Mouse (Mus musculus) cerebellum, adult 2 months (tissue): ENCODE results near the gene Magi2.

Source experiments
- CTCF ChIP-seq: fragments of 200-500 bp; IDR thresholded peaks from 2 replicates; pipeline ENCODE4 v1.5.1; 2011; ENCODE audit warnings: low read depth, mild to moderate bottlenecking, control low read depth, low read length, moderate library complexity, borderline replicate concordance; ENCODE audit not compliant: insufficient read depth
- POLR2A ChIP-seq: fragments of 200-500 bp; IDR thresholded peaks from 2 replicates; pipeline ENCODE4 v1.6.1; 2011; ENCODE audit warnings: low read length, control low read depth, borderline replicate concordance; ENCODE audit not compliant: insufficient read depth

DNA sequence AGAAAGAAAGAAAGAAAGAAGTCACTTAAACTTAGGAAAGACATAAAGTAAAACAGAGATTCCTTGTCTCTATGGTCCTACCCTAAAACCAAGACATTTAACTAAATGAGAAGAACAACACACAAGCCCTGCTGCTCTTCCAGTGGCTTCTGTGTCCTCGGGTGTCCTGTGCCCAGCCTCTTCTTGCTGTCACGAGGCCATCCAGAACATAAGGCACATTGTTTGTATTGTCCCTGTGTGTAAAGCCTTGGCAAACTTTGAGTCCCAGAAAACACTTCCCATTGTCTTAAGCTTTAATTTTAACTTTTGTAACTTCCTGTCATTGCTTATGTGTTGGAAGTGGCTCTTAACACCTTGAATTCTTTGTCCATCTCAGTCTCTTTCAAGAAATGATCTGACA lies 1348.0 kb downstream of the Magi2 start:
- TF ChIP-seq CTCF: no peak
- no peak for TF ChIP-seq POLR2A
